Mouse (Mus musculus) kidney, postnatal 0 days (tissue): ENCODE results near the gene Etd. TPM values are rescaled to one million over a fixed set of nuclear protein-coding genes. Genes with fewer than 3 reads are reported as not detected.
"Not testable (repeated sequence)": the region's sequence is repeated elsewhere in the genome, so short reads cannot be mapped to it uniquely, and the experiment has no call there.

Experiments used
- ATAC-seq: fragments of 200-750 bp; cut with Nextera tagmentation; replicated peaks from 2 replicates; pipeline ENCODE4 v1.8.0; 2017; ENCODE audit warnings: low read depth, moderate number of reproducible peaks, moderate TSS enrichment, moderate library complexity; ENCODE audit not compliant: low FRiP score
- DNase-seq: peaks from one replicate; pipeline ENCODE4 v3.0.0-alpha.2; 2016; ENCODE audit warnings: low spot score
- H3K27ac ChIP-seq: fragments of 300-500 bp; sonication (generic); 2 replicates; pipeline ENCODE4 v1.5.1; 2014; ENCODE audit warnings: mild to moderate bottlenecking
- H3K27me3 ChIP-seq: fragments of 300-500 bp; sonication (generic); 2 replicates; pipeline ENCODE4 v1.6.1; 2014; ENCODE audit warnings: low read length, mixed read lengths; ENCODE audit not compliant: insufficient read depth
- H3K36me3 ChIP-seq: fragments of 300-500 bp; sonication (generic); 2 replicates; pipeline ENCODE4 v1.6.1; 2014; ENCODE audit warnings: low read length, mixed read lengths; ENCODE audit not compliant: insufficient read depth
- H3K4me1 ChIP-seq: fragments of 300-500 bp; sonication (generic); replicated peaks from 2 replicates; pipeline ENCODE4 v1.6.1; 2014; ENCODE audit warnings: antibody characterized with exemption, low read length, mixed read lengths; ENCODE audit not compliant: insufficient read depth
- H3K4me2 ChIP-seq: fragments of 300-500 bp; sonication (generic); 2 replicates; pipeline ENCODE4 v1.6.1; 2014; ENCODE audit warnings: mild to moderate bottlenecking, low read length, moderate library complexity, mixed read lengths
- H3K4me3 ChIP-seq: fragments of 300-500 bp; sonication (generic); replicated peaks from 2 replicates; pipeline ENCODE4 v1.5.1; 2014; ENCODE audit warnings: low read depth, low read length
- H3K9ac ChIP-seq: fragments of 300-500 bp; sonication (generic); 2 replicates; pipeline ENCODE4 v1.6.1; 2014; ENCODE audit warnings: low read depth, low read length
- H3K9me3 ChIP-seq: fragments of 300-500 bp; sonication (generic); replicated peaks from 2 replicates; pipeline ENCODE4 v1.6.1; 2016; ENCODE audit warnings: low read length, inconsistent platforms, mixed read lengths
- CTCF ChIP-seq: IDR thresholded peaks from 2 replicates; pipeline ENCODE4 v1.5.1; 2016; ENCODE audit warnings: antibody characterized with exemption, low read depth, mild to moderate bottlenecking, moderate library complexity
- WGBS: fragments of 180-500 bp; shearing (Covaris S2); extraction: QIAGEN DNeasy Blood & Tissue Kit; methylation state at CpG from one replicate; pipeline ENCODE4 v1.1.7; 2014; 5-methylcytosine and 5-hydroxymethylcytosine counted together
- polyA plus RNA-seq: library from polyadenylated mRNA; unstranded; fragments of >200 nt; fragmentation: Nextera tagmentation; extraction: Ambion mirVana; gene quantifications from 2 replicates; pipeline ENCODE4 v1.2.1, GENCODE M21; 2015

Gene Etd
- polyA plus RNA-seq, result not detected in 2 replicates

GRCm38 (mm10) chrX:53434618-53435017 is at the start of gene Etd:
Gene Etd (plus strand): TSS chrX:53434918.
- ATAC-seq, result no peak

GRCm38 (mm10) chrX:53386362-53386761 is 48.4 kb upstream of the Etd start:
- no peaks in the 10 kb centered on the region for H3K4me1 ChIP-seq
- no peaks in the 10 kb centered on the region for H3K9me3 ChIP-seq
- no peak overlapping the region for H3K27ac ChIP-seq
- H3K27me3 ChIP-seq, result no peaks in the 10 kb centered on the region
- H3K9ac ChIP-seq, result no peak overlapping the region
- no peak overlapping the region for H3K4me2 ChIP-seq
- no peak overlapping the region for H3K4me3 ChIP-seq
- 78% methylated on average over 3 of the region's 3 CpGs for WGBS
- no peak for DNase-seq
- ATAC-seq, result no peak
- H3K36me3 ChIP-seq, result no peaks in the 10 kb centered on the region
- TF ChIP-seq CTCF, result no peak

More at GRCm38 (mm10) chrX:53434618-53435017, at the start of gene Etd:
- no peaks in the 10 kb centered on the region for H3K9me3 ChIP-seq
- no peak within 1 kb of the TSS for H3K27ac ChIP-seq
- no peaks in the 10 kb centered on the region for H3K4me1 ChIP-seq
- no peak within 1 kb of the TSS for H3K4me3 ChIP-seq
- no peak within 1 kb of the TSS for H3K4me2 ChIP-seq
- 85% methylated on average over 3 of the region's 3 CpGs for WGBS
- DNase-seq, result no peak
- H3K36me3 ChIP-seq, result no peaks in the 10 kb centered on the region
- no peak for TF ChIP-seq CTCF
- H3K9ac ChIP-seq, result no peak within 1 kb of the TSS
- no peaks in the 10 kb centered on the region for H3K27me3 ChIP-seq

GRCm38 (mm10) chrX:53432888-53433287 is 1.8 kb upstream of the Etd start:
- ATAC-seq, result no peak
- WGBS, result 79% methylated on average over 1 of the region's 1 CpGs
- Histone ChIP-seq H3K4me2 (no peak overlapping the region), H3K9me3 (no peaks in the 10 kb centered on the region), H3K9ac (no peak overlapping the region), H3K4me3 (no peak overlapping the region), H3K27me3 (no peaks in the 10 kb centered on the region), H3K27ac (no peak overlapping the region), H3K4me1 (no peaks in the 10 kb centered on the region), H3K36me3 (no peaks in the 10 kb centered on the region)
- peak; percentile 15 for DNase-seq
- peak; percentile 58 for TF ChIP-seq CTCF

- Histone ChIP-seq H3K4me3 (no peak overlapping the region), H3K36me3 (no peaks in the 10 kb centered on the region), H3K9me3 (no peaks in the 10 kb centered on the region), H3K9ac (no peak overlapping the region), H3K27me3 (no peaks in the 10 kb centered on the region), H3K4me2 (no peak overlapping the region), H3K4me1 (no peaks in the 10 kb centered on the region), H3K27ac (no peak overlapping the region)
- DNase-seq, result peak; percentile 15
- WGBS, result 49% methylated on average over 3 of the region's 3 CpGs
- TF ChIP-seq CTCF, result peak; percentile 58; the same call in 1 of the 2 replicates
- no peak for ATAC-seq
Measured at GRCm38 (mm10) chrX:53459573-53459972, 24.9 kb downstream of the Etd start.

GRCm38 (mm10) chrX:53464194-53464593 is 29.5 kb downstream of the Etd start:
- H3K4me2 ChIP-seq, H3K9ac ChIP-seq, H3K4me3 ChIP-seq, H3K27ac ChIP-seq, DNase-seq, H3K36me3 ChIP-seq, ATAC-seq, H3K27me3 ChIP-seq, H3K9me3 ChIP-seq, H3K4me1 ChIP-seq: not testable (repeated sequence)

Other genes starting within 250 kb of the Etd start
- 2.2 and 2.9 TPM in 2 replicates for gene Plac1, start 194.8 kb upstream of the Etd start, polyA plus RNA-seq
- gene Fam122b, start 165.1 kb upstream of the Etd start, polyA plus RNA-seq, result 5.3 TPM in 2 replicates
- not detected in 2 replicates for gene Fam122c, start 161.5 kb upstream of the Etd start, polyA plus RNA-seq
- 46.8 and 47.5 TPM in 2 replicates for gene Mospd1, start 64.4 kb upstream of the Etd start, polyA plus RNA-seq
- 70.2 and 71.8 TPM in 2 replicates for gene Rtl8c, start 173.1 kb downstream of the Etd start, polyA plus RNA-seq
- gene Gm14597, start 174.1 kb downstream of the Etd start, polyA plus RNA-seq, result not detected in 2 replicates
- 97.1 and 100 TPM in 2 replicates for gene Rtl8a, start 208.8 kb downstream of the Etd start, polyA plus RNA-seq
- 78.5 and 82.8 TPM in 2 replicates for gene Rtl8b, start 235.5 kb downstream of the Etd start, polyA plus RNA-seq